Mouse (Mus musculus): ENCODE data around the gene Inpp5a.

DNA sequence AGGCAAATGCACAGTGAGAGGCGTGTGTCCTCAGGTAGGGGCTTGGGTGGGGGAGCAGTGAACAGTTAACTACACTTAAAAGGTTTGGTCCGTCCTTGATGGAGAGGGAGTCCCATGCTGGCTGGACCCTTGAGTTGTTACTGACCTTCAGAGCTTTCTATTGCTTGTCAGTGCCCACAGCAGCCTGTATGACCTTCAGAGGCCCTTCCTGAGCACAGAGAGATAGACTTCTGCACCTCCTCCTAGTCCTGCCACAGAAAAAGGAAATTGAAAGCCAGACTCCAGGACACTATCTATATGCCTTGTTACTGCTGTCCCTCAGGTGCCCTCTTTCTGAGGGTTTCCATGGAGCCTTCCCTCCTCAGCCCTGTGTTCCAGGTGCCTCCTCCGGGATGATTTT is 49.7 kb upstream of the Inpp5a start:
- TF ChIP-seq CEBPB (IDR thresholded peaks at IDR 0.05; ENCODE audit: insufficient read depth, poor library complexity, severe bottlenecking) (no peak), TCF3 (IDR thresholded peaks at IDR 0.05; ENCODE audit: insufficient read length, low read depth) (no peak), USF1 (IDR thresholded peaks at IDR 0.05; ENCODE audit: low read depth) (no peak), POLR2AphosphoS2 (IDR thresholded peaks at IDR 0.05; ENCODE audit: insufficient read length, low read depth) (no peak), POLR2A (IDR thresholded peaks at IDR 0.05; ENCODE audit: insufficient read length, low read depth) (no peak), MYOG (IDR thresholded peaks at IDR 0.05; ENCODE audit: control insufficient read depth in 1 of 3, insufficient read depth in 1 of 3, insufficient read length in 2 of 3, low read depth in 2 of 3) (no peak), REST (IDR thresholded peaks at IDR 0.05; ENCODE audit: insufficient read depth, insufficient read length) (no peak), MYOD1 (IDR thresholded peaks at IDR 0.05; ENCODE audit: control insufficient read depth in 1 of 3, insufficient read length in 2 of 3, low read depth in 2 of 3) (no peak)

Data from myocyte (in vitro differentiated cells).